Comparison of ENCODE assay signal across 16 mouse cellular contexts in the genomic region with DNA sequence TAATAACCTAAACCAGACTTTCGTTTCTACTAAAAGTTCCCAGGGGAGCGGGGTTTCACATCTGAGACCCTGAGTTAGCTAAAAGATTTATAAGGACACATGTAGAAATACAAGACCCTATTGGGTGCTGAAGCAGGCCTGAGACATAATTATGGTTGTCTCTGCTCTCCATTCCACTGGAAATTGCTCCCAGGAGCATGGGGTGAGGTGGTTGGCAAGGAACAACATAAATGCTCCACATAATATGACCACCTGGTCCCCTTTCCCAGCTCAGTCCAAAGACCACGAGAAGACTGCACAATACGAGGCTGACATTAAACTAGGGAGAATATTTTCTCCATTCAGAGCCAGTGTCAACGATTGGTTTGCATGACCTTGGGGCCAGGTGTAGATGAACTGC. TPM values are rescaled to one million over a fixed set of nuclear protein-coding genes. Genes with fewer than 3 reads are reported as not detected.
A peak's percentile ranks its signal among the peaks of the same experiment; 100 is the strongest.
DNase-seq lines count a peak whose midpoint lies in the region; ATAC-seq lines count a peak whose summit lies in the region.
"Had no signal": no experiment of that assay in that cellular context is flagged by ENCODE, and none has a peak within 500 bp of the region (broad histone marks: within the 10 kb centered on the region; RNA-seq: fewer than 3 reads in every experiment).

No protein-coding gene starts in this region.

- DNase-seq in limb, embryonic 10.5 days (ENCODE audit: low spot score), result no peak
- no peak for DNase-seq in neural tube, embryonic 10.5 days (ENCODE audit: extremely low spot score, low spot score)
- DNase-seq: adrenal gland, postnatal 25 days; B cell, adult 2 months; cerebellum, adult 11 months; cerebellum, adult 11-12 months; cerebellum, adult 18-20 months had no signal

- H3K4me2 ChIP-seq in limb, embryonic 12.5 days, result no peak overlapping the region
- H3K4me2 ChIP-seq in neural tube, embryonic 12.5 days (replicated peaks), result no peak overlapping the region
- no peak overlapping the region for H3K4me2 ChIP-seq in neural tube, embryonic 15.5 days
- H3K4me2 ChIP-seq in neural tube, embryonic 14.5 days (ENCODE audit: low read depth, low read length), result no peak overlapping the region

- peaks cover 20% of the 10 kb centered on the region for H3K4me1 ChIP-seq in limb, embryonic 12.5 days (replicated peaks)
- no peaks in the 10 kb centered on the region; the same call in 1 of the 2 replicates for H3K4me1 ChIP-seq in limb, embryonic 10.5 days
- H3K4me1 ChIP-seq in neural tube, embryonic 12.5 days, result no peaks in the 10 kb centered on the region
- no peaks in the 10 kb centered on the region for H3K4me1 ChIP-seq in neural tube, embryonic 15.5 days
- no peaks in the 10 kb centered on the region for H3K4me1 ChIP-seq in neural tube, embryonic 14.5 days (ENCODE audit: control insufficient read depth, insufficient read depth, low read length)

- no peak for ATAC-seq in limb, embryonic 12.5 days (ENCODE audit: insufficient number of reproducible peaks, insufficient read depth, low FRiP score, low TSS enrichment, low read depth)
- peak; percentile 60; the same call in 1 of the 2 replicates for ATAC-seq in neural tube, embryonic 12.5 days (ENCODE audit: low FRiP score, low read depth)
- ATAC-seq in neural tube, embryonic 15.5 days (ENCODE audit: low FRiP score), result no peak
- ATAC-seq in neural tube, embryonic 14.5 days (ENCODE audit: low read depth), result peak; percentile 68; the same call in 1 of the 2 replicates
- ATAC-seq: activated CD4-positive, CD25-positive, alpha-beta regulatory T cell, adult 4 months; CD4-positive, CD25-positive, alpha-beta regulatory T cell, adult 4 months; Patski had no signal

- no peaks in the 10 kb centered on the region for H3K27me3 ChIP-seq in limb, embryonic 12.5 days
- H3K27me3 ChIP-seq in limb, embryonic 10.5 days (ENCODE audit: low read depth, poor library complexity, severe bottlenecking), result no peaks in the 10 kb centered on the region
- no peaks in the 10 kb centered on the region for H3K27me3 ChIP-seq in neural tube, embryonic 12.5 days (replicated peaks)
- H3K27me3 ChIP-seq in neural tube, embryonic 15.5 days (replicated peaks), result no peaks in the 10 kb centered on the region
- H3K27me3 ChIP-seq in neural tube, embryonic 14.5 days (ENCODE audit: control insufficient read depth, insufficient read depth, low read length), result no peaks in the 10 kb centered on the region
- H3K27me3 ChIP-seq: CH12.LX had no signal

- H3K36me3 ChIP-seq in limb, embryonic 12.5 days, result no peaks in the 10 kb centered on the region
- no peaks in the 10 kb centered on the region for H3K36me3 ChIP-seq in limb, embryonic 10.5 days
- H3K36me3 ChIP-seq in neural tube, embryonic 12.5 days, result no peaks in the 10 kb centered on the region
- H3K36me3 ChIP-seq in neural tube, embryonic 15.5 days, result no peaks in the 10 kb centered on the region
- H3K36me3 ChIP-seq in neural tube, embryonic 14.5 days (ENCODE audit: control insufficient read depth, insufficient read depth, low read length), result no peaks in the 10 kb centered on the region
- H3K36me3 ChIP-seq: G1E had no signal

- 50% methylated on average over 5 of the region's 5 CpGs for WGBS in limb, embryonic 12.5 days
- 88% methylated on average over 5 of the region's 5 CpGs for WGBS in limb, embryonic 10.5 days
- 60% methylated on average over 5 of the region's 5 CpGs for WGBS in neural tube, embryonic 12.5 days
- 50% methylated on average over 5 of the region's 5 CpGs for WGBS in neural tube, embryonic 15.5 days
- 41% methylated on average over 5 of the region's 5 CpGs for WGBS in neural tube, embryonic 14.5 days

- H3K4me3 ChIP-seq in limb, embryonic 12.5 days (replicated peaks), result no peak overlapping the region
- no peak overlapping the region for H3K4me3 ChIP-seq in limb, embryonic 10.5 days
- no peak overlapping the region for H3K4me3 ChIP-seq in neural tube, embryonic 12.5 days
- H3K4me3 ChIP-seq in neural tube, embryonic 15.5 days (replicated peaks), result no peak overlapping the region
- H3K4me3 ChIP-seq in neural tube, embryonic 14.5 days (ENCODE audit: low read depth, low read length), result no peak overlapping the region

- H3K27ac ChIP-seq in limb, embryonic 12.5 days, result peak overlapping the region; percentile 45; the same call in 1 of the 2 replicates
- no peak overlapping the region for H3K27ac ChIP-seq in limb, embryonic 10.5 days
- no peak overlapping the region for H3K27ac ChIP-seq in neural tube, embryonic 12.5 days
- no peak overlapping the region for H3K27ac ChIP-seq in neural tube, embryonic 15.5 days (replicated peaks)
- H3K27ac ChIP-seq in neural tube, embryonic 14.5 days (ENCODE audit: low read depth, low read length), result no peak overlapping the region

- no peaks in the 10 kb centered on the region for H3K9me3 ChIP-seq in limb, embryonic 12.5 days
- H3K9me3 ChIP-seq in limb, embryonic 10.5 days (replicated peaks), result no peaks in the 10 kb centered on the region
- no peaks in the 10 kb centered on the region for H3K9me3 ChIP-seq in neural tube, embryonic 12.5 days
- no peaks in the 10 kb centered on the region for H3K9me3 ChIP-seq in neural tube, embryonic 15.5 days (replicated peaks)
- no peaks in the 10 kb centered on the region for H3K9me3 ChIP-seq in neural tube, embryonic 14.5 days (ENCODE audit: control insufficient read depth, low read length)
- H3K9me3 ChIP-seq: G1E had no signal

- H3K9ac ChIP-seq in limb, embryonic 12.5 days (replicated peaks), result no peak overlapping the region
- no peak overlapping the region for H3K9ac ChIP-seq in neural tube, embryonic 12.5 days
- H3K9ac ChIP-seq in neural tube, embryonic 15.5 days (replicated peaks), result no peak overlapping the region
- H3K9ac ChIP-seq in neural tube, embryonic 14.5 days (replicated peaks; ENCODE audit: low read depth, low read length), result no peak overlapping the region

RNA-seq across cellular contexts. Expression of a gene that starts 18.2 kb away (rescaled TPM):
- polyA plus RNA-seq in limb, embryonic 12.5 days (2016; fragmentation: Nextera tagmentation; extraction: Ambion mirVana), result 307 and 308 TPM in 2 replicates
- polyA plus RNA-seq in limb, embryonic 10.5 days (2016; fragmentation: Nextera tagmentation; extraction: Ambion mirVana), result 63.6 and 92.5 TPM in 2 replicates
- polyA plus RNA-seq in neural tube, embryonic 12.5 days (2016; fragmentation: Nextera tagmentation; extraction: Ambion mirVana), result 116 and 133 TPM in 2 replicates
- polyA plus RNA-seq in neural tube, embryonic 15.5 days (2015; fragmentation: Nextera tagmentation; extraction: Ambion mirVana), result 70.1 and 71.1 TPM in 2 replicates
- 63.4 and 67.1 TPM in 2 replicates for polyA plus RNA-seq in neural tube, embryonic 14.5 days (2014; fragmentation: Nextera tagmentation; extraction: Ambion mirVana)
- polyA plus RNA-seq: G1E had no signal

Comparison
In these comparisons a context has a peak if more than half of its experiments do, and no peak if none do; other contexts are left out.
1. ATAC-seq: peak in neural tube, embryonic 12.5 days (single experiment) and neural tube, embryonic 14.5 days (single experiment); none in limb, embryonic 12.5 days (single experiment) and neural tube, embryonic 15.5 days (single experiment).